Mouse (Mus musculus): ENCODE measurements around the gene Hist1h2ah. TPM values are rescaled to one million over a fixed set of nuclear protein-coding genes. Genes with fewer than 3 reads are reported as not detected.
"Not testable (repeated sequence)": the region's sequence is repeated elsewhere in the genome, so short reads cannot be mapped to it uniquely, and the experiment has no call there.

The Hist1h2ah gene
- 10 to 100 TPM in 1 of 2 experiments, 1 to 10 TPM in 1; 2.3 to 12.5 TPM for total RNA-seq (2021)

DNA sequence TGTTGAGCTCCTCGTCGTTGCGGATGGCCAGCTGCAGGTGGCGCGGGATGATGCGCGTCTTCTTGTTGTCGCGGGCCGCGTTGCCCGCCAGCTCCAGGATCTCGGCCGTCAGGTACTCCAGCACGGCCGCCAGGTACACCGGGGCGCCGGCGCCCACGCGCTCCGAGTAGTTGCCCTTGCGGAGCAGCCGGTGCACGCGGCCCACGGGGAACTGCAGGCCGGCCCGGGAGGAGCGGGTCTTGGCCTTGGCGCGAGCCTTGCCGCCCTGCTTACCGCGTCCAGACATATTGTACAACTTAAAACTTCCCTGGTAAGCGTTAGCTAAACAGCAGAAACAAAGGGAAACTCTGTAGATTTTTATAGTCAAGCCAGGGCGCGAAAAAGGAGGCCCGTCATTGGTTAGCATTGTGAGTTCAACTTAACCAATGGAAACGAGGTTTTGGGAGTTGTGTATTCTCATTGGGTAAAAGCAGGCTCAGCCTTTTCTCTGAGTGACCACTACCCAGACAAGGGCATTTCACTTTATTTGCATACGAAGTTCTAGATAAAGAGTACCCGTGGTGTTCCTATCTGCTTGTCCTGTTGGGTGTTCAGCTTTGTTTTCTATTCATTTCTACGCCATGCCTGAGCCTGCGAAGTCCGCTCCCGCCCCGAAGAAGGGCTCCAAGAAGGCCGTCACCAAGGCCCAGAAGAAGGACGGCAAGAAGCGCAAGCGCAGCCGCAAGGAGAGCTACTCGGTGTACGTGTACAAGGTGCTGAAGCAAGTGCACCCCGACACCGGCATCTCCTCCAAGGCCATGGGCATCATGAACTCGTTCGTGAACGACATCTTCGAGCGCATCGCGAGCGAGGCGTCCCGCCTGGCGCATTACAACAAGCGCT lies at the start of gene Hist1h2ah, which contains the start of gene Hist1h2bk:
Hist1h2ah (minus strand) TSS at position 302 of the 882 bp plus-strand sequence.
Hist1h2bk (plus strand) TSS at position 604 of the 882 bp plus-strand sequence.
- intact Hi-C loops (cut with DNase I) = not testable (repeated sequence)

DNA sequence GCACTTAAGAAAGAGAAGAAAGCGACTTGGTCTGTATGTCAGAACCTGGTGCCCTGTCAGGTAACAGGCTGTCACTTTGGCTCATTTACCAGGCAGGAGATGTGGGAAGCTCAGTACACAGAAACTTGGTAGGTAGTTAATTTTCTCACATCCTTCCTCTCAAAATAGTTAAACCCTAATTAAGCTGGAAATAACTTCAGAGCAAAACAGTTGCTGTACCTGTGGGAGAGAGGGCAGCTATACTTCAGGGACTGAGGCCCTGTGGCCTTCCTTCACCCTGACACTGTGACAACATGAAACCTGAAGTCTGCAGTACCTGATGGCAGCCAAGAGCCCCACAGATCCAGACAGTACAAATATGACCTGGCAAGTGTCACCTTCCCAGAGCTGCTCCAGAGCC lies 48.8 kb upstream of the Hist1h2ah start, which contains the start of gene Vmn1r188:
Vmn1r188 (plus strand) TSS at position 301 of the 400 bp plus-strand sequence.
- DNase-seq; intact Hi-C loops (cut with DNase I): not testable (repeated sequence)

More for the DNA sequence above, at the start of gene Hist1h2ah, which contains the start of gene Hist1h2bk:
- peak; percentile 75 to 78 for DNase-seq

GRCm38 (mm10) chr13:22063468-22063867 lies 28.1 kb upstream of the Hist1h2ah start:
- intact Hi-C loops (cut with DNase I) = no loop called here
- DNase-seq = no peak

- DNase-seq = no peak
- intact Hi-C loops (cut with DNase I) = no loop called here
These were observed 26.1 kb upstream of the Hist1h2ah start for GRCm38 (mm10) chr13:22061422-22061821.

GRCm38 (mm10) chr13:22053754-22054153 lies 18.4 kb upstream of the Hist1h2ah start:
- intact Hi-C loops (cut with DNase I) = no loop called here
- no peak for DNase-seq

DNA sequence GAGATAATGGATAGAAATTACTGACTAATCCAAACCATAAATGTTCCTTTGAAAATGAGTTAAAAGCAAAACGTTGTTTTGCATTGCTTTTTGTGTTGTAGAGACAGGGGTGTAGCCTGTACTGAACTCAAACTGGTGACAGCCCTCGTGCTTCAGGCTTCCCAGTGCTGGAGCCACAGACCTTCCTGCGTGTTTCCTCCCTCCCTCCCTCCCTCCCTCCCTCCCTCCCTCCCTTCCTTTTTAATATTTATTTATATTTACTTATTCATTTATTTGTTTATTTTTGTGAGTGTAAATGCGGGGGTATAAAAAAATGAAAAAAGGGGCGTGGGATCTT lies 16.1 kb upstream of the Hist1h2ah start:
- no peak for DNase-seq
- intact Hi-C loops (cut with DNase I) = no loop called here

- intact Hi-C loops (cut with DNase I) = no loop called here
- peak; percentile 85 to 89 for DNase-seq
These were observed 15.5 kb upstream of the Hist1h2ah start for GRCm38 (mm10) chr13:22050591-22051522.

GRCm38 (mm10) chr13:22049737-22050440 lies 14.5 kb upstream of the Hist1h2ah start:
- DNase-seq = no peak
- intact Hi-C loops (cut with DNase I) = loop anchor here (5.0 to 10.0 kb wide), 2 partner anchors 225 to 1372 kb away; partner anchors contain the start of gene Abt1

DNA sequence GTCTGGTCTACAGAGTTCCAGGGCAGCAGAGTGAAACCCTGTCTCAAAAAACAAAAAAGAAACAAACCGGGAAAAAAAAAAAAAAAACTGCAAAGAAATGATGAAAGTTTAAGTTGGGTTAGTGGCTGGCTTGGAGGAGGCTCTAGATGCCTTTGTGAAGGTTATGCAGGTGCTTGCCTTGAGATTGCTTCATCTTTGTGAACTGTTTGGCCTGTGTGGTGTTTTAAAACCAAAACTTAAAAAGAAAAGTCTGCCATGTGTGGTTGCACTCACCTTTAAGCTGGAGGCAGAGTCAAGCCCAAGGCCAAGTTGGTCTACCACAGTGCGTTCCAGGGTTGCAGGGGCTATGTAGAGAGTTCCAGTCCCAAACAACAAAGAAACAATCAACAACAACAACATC lies 13.7 kb upstream of the Hist1h2ah start:
- intact Hi-C loops (cut with DNase I) = loop anchor here (5.0 to 10.0 kb wide), 2 partner anchors 224 to 1373 kb away; partner anchors contain the start of gene Abt1

DNA sequence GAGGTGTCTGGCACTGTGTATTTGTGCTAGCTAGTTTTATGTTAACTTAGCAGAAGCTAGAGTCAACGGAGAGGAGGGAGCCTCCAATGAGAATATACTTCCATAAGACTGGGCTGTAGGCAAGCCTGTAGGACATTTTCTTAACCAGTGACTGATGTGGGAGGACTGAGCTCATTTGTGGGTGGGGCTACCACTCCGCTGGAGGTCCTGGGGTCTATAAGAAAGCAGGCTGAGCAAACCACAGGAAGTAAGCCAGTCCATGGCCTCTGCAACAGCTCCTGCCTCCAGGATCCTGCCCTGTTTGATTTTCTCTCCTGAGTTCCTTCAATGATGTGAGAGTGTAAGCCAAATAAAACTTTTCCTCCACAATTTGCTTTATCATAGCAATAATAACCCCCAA lies 9.9 kb upstream of the Hist1h2ah start:
- intact Hi-C loops (cut with DNase I) = loop anchor here (5.0 to 10.0 kb wide), 2 partner anchors 221 to 1377 kb away; partner anchors contain the start of gene Abt1
- DNase-seq = no peak

More for the DNA sequence above, 13.7 kb upstream of the Hist1h2ah start:
- DNase-seq = no peak

GRCm38 (mm10) chr13:22044432-22045155 lies 9.2 kb upstream of the Hist1h2ah start:
- intact Hi-C loops (cut with DNase I) = loop anchor here (5.0 to 10.0 kb wide), 7 partner anchors 220 to 1698 kb away; partner anchors contain the start of genes Abt1, Hist1h1t, Hist1h2af and Hist1h2ai
- DNase-seq = no peak

DNA sequence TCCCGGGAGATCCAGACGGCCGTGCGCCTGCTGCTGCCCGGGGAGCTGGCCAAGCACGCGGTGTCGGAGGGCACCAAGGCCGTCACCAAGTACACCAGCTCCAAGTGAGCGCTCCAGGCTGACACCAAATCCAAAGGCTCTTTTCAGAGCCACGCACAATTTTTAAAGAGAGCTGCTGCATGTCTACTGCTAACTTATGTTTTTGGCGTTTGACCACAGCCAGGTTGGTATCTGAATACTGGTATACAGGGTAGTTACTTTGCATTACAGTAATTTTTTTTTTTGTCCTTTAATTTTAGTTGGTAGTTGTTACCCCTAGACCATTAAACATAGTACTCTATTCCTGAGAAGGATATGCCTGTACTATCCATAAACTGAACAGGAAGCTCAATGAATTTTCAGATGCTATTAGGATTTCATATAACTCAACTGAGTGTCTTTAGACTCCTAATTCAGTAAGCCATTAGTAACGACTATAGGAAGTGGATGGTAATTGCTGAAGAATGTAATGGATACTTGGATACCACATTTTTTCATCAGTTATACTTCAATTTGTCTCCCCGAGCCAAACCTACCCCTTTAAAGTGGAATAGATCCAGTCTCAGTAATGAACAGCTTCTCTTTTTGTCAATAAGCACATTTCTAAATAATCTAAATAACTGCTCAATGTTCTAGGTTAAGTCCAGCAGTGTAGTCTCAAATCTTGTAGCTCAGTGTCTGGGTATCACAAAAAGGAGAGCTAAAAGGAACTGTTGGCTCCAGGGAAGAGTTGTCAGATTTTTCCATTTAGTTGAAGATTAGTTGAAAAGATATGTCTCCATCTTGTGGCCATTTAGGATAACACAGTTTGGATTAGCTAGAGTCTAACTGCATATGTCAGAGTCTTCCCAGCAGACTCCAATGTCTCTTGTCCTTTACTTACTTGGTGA lies 8.4 kb upstream of the Hist1h2ah start:
- intact Hi-C loops (cut with DNase I) = loop anchor here (5.0 to 10.0 kb wide), 6 partner anchors 219 to 1699 kb away; partner anchors contain the start of genes Hist1h1t, Hist1h2af, Hist1h2ai and Hist1h2bl
- no peak for DNase-seq

DNA sequence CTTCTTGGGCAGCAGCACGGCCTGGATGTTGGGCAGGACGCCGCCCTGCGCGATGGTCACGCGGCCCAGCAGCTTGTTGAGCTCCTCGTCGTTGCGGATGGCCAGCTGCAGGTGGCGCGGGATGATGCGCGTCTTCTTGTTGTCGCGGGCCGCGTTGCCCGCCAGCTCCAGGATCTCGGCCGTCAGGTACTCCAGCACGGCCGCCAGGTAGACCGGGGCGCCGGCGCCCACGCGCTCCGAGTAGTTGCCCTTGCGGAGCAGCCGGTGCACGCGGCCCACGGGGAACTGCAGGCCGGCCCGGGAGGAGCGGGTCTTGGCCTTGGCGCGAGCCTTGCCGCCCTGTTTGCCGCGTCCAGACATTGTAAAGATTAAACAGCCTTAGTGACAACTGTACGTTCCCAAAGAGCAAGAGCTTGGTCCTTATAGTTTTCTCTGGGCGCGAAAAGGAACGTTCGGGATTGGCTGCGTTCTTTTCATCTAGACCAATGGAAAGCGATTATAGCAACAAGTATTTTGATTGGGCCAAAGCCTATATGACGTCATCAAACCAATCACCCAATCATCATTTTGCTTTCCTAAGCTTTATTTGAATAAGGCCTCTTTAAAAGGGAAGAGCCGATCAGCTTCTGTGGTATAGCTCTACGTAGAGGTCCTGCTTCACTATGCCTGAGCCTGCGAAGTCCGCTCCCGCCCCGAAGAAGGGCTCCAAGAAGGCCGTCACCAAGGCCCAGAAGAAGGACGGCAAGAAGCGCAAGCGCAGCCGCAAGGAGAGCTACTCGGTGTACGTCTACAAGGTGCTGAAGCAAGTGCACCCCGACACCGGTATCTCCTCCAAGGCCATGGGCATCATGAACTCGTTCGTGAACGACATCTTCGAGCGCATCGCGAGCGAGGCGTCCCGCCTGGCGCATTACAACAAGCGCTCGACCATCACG lies 7.5 kb upstream of the Hist1h2ah start, which contains the start of the genes Hist1h2ag and Hist1h2bj:
Hist1h2ag (minus strand) TSS at position 377 of the 935 bp plus-strand sequence.
Hist1h2bj (plus strand) TSS at position 647 of the 935 bp plus-strand sequence.
- DNase-seq = peak; percentile 81 to 88
- intact Hi-C loops (cut with DNase I) = loop anchor here (5.0 to 10.0 kb wide), 6 partner anchors 218 to 1699 kb away; partner anchors contain the start of genes Hist1h1t, Hist1h2af, Hist1h2ai and Hist1h2bl

DNA sequence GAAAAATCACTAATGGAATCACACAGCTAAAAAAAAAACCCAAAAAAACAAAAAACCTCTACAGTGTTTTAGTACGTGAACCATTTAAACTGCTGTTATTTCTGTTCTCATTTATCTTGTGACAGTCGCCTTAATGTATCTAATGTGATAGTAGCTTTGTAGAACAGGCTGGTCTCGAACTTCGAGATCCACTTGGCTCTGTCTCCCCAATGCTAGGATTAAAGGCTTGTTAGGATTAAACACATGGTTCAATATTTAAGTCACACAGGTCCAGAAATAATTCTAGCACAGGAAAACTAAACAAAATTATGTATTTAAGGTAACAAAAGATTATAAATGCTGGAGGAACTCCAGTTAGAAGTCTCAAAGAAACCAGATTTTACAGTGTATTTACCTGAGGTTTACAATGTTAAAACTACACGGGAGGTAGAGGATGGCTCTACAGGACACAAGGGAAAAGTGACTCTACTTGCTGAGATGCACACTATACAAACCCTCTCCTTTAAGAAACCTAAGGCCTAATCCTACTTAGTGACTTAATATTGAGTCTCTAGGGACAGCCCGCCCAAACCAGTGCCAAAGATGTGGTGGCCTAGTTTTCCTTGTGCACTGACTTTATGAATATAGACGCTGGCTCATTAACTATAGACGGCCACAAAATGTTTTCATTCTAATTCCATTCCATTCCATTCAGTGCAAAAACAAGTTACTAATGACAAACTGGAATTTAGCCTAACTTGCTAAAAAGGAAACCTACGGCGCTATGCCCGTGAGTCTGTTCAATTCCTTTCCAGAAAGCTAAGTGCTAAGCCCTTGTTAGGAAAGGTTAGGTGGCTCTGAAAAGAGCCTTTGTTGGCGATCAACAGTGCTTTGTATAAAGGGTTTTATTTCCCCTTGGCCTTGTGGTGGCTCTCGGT lies 6.5 kb upstream of the Hist1h2ah start:
- intact Hi-C loops (cut with DNase I) = loop anchor here (2.0 to 10.0 kb wide), 8 partner anchors 217 to 1700 kb away; partner anchors contain the start of genes Hist1h1t, Hist1h2af, Hist1h2ai and Hist1h2bc
- DNase-seq = no peak

- peak; percentile 95 to 98 for DNase-seq
- intact Hi-C loops (cut with DNase I) = loop anchor here (2.0 to 10.0 kb wide), 8 partner anchors 216 to 1701 kb away; partner anchors contain the start of genes Hist1h1t, Hist1h2af, Hist1h2ai and Hist1h2bc
These were observed 5.8 kb upstream of the Hist1h2ah start, which contains the start of gene Hist1h4i for GRCm38 (mm10) chr13:22041142-22041536. Hist1h4i (minus strand) TSS chr13:22041362.

All from heart, postnatal 36 days (tissue).